Mouse (Mus musculus): ENCODE data around the gene Tfap2b. TPM values are rescaled to one million over a fixed set of nuclear protein-coding genes. Genes with fewer than 3 reads are reported as not detected.

Tfap2b gene
- polyA plus RNA-seq, 1 experiment from 2014 or later = 0.68 TPM

DNA sequence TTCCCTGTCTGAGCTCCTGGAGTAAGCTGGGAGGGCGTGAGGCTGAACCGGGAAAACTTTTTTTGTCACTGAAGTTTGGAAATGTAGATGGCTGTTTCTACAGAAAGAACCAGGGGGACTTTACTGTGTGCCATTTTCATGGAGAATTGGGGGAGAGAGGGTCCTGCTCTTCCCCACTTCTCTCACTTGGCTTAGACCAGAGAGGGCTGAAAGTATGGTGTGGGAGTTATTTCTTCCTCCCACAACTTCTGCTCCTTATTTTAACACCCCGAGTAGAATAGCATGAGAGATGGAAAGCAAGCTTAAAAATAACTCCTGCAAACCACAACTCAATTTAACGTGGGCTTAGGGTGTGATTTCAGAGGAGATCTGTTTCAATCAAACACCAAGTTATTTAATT lies 4.0 kb downstream of the Tfap2b start:
- Histone ChIP-seq H3K9ac (no peak overlapping the region), H3K4me2 (no peak overlapping the region), H3K9me3 (no peaks in the 10 kb centered on the region), H3K4me3 (no peak overlapping the region), H3K36me3 (no peaks in the 10 kb centered on the region), H3K27me3 (replicated peaks) (peaks cover 96% of the 10 kb centered on the region), H3K27ac (replicated peaks) (no peak overlapping the region), H3K4me1 (peaks cover 4% of the 10 kb centered on the region; the same call in 1 of the 2 replicates)
- under 1% methylated on average over 4 of the region's 4 CpGs for WGBS
- ATAC-seq (ENCODE audit: extremely low read depth, insufficient number of reproducible peaks, low FRiP score, low TSS enrichment) = no peak

DNA sequence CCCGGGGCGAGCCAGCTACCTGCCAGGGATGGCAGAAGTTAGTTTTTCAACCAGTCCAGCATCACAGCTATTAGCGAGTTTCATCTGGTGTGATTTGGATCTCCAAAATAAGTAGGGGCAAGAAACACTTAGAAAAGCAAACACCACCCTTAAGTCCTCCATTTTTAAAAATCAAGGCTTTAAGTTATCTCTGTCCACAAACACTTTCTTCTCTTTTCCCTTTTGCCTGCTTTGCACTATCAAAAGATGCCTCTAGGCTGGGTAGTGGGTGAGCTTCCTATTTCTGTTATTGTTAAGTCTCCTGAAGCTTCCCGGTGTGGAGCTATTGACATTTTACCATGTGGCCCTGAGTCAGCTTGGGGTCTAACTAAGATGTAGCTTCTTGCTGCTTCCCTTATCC lies 4.5 kb downstream of the Tfap2b start:
- H3K4me1 ChIP-seq = peaks cover 4% of the 10 kb centered on the region; the same call in 1 of the 2 replicates
- H3K9me3 ChIP-seq = no peaks in the 10 kb centered on the region
- no peak overlapping the region for H3K4me2 ChIP-seq
- WGBS = 0% methylated on average over 4 of the region's 4 CpGs
- H3K27me3 ChIP-seq (replicated peaks) = peaks cover 96% of the 10 kb centered on the region
- H3K36me3 ChIP-seq = no peaks in the 10 kb centered on the region
- no peak overlapping the region for H3K9ac ChIP-seq
- H3K27ac ChIP-seq (replicated peaks) = no peak overlapping the region
- no peak overlapping the region for H3K4me3 ChIP-seq
- no peak for ATAC-seq (ENCODE audit: extremely low read depth, insufficient number of reproducible peaks, low FRiP score, low TSS enrichment)

DNA sequence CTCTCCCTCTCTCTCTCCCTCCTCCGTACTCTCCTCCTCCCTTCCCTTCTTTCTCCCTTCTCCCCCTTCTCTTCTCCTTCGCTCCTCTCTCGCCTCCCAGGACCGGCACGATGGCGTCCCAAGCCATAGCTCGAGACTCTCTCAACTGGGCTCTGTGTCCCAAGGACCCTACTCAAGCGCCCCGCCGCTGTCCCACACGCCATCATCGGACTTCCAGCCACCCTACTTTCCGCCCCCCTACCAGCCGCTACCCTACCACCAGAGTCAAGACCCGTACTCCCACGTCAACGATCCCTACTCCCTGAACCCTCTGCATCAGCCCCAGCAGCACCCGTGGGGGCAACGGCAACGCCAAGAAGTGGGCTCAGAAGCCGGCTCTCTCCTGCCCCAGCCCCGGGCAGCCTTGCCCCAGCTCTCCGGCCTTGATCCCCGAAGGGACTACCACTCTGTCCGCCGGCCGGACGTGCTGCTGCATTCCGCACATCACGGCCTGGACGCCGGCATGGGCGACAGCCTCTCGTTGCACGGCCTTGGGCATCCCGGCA lies 5.2 kb downstream of the Tfap2b start:
- Histone ChIP-seq H3K27ac (replicated peaks) (no peak overlapping the region), H3K9me3 (no peaks in the 10 kb centered on the region), H3K4me1 (peaks cover 4% of the 10 kb centered on the region; the same call in 1 of the 2 replicates), H3K4me2 (no peak overlapping the region), H3K9ac (no peak overlapping the region), H3K36me3 (no peaks in the 10 kb centered on the region), H3K27me3 (replicated peaks) (peaks cover 96% of the 10 kb centered on the region), H3K4me3 (peak overlapping the region; percentile 12; the same call in 1 of the 2 replicates)
- no peak for ATAC-seq (ENCODE audit: extremely low read depth, insufficient number of reproducible peaks, low FRiP score, low TSS enrichment)
- WGBS = 2% methylated on average over 36 of the region's 36 CpGs

DNA sequence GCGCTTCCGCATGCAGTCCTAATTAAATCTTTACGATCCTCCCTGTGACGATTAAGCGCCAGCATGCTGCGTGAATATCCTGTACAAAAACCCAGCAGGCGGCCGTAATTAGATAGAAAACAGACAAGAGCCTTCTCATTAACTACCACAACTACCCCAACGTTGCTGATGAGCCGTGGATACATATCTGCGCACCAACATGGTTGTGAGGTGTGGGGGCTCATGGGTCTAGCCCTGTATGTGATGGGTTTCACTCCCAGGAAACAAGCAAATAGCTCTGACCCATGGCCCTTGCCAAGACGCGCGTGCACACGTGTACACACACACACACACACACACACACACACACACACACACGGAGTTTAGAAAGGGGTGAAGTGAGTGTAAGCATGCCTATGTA lies 8.7 kb downstream of the Tfap2b start:
- no peak overlapping the region for H3K4me3 ChIP-seq
- H3K27me3 ChIP-seq (replicated peaks) = peaks cover 95% of the 10 kb centered on the region
- H3K4me2 ChIP-seq = no peak overlapping the region
- H3K9me3 ChIP-seq = no peaks in the 10 kb centered on the region
- no peaks in the 10 kb centered on the region for H3K4me1 ChIP-seq
- no peak for ATAC-seq (ENCODE audit: extremely low read depth, insufficient number of reproducible peaks, low FRiP score, low TSS enrichment)
- H3K9ac ChIP-seq = no peak overlapping the region
- no peaks in the 10 kb centered on the region for H3K36me3 ChIP-seq
- WGBS = 4% methylated on average over 16 of the region's 16 CpGs
- H3K27ac ChIP-seq (replicated peaks) = no peak overlapping the region

DNA sequence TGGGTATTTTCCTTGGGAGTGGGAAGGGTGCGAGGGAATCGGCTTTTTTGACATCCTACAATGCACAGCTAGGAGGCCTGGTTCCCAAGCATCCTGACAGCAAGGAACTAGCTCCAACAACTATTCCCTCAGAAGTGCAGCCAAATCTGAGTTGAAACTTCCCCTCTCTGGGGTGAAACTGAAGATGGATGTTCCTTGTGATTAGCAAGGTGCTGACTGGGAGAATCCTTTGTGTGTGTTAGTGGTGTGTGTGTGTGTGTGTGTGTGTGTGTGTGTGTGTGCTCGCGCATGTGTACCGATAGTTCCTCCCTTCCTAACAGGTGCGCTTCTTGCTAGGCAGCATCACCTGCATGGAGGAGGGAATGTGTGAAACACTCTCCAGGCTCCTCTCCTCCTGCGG lies 9.5 kb downstream of the Tfap2b start:
- no peak overlapping the region for H3K9ac ChIP-seq
- no peaks in the 10 kb centered on the region for H3K36me3 ChIP-seq
- no peak for ATAC-seq (ENCODE audit: extremely low read depth, insufficient number of reproducible peaks, low FRiP score, low TSS enrichment)
- H3K4me2 ChIP-seq = no peak overlapping the region
- H3K4me3 ChIP-seq = no peak overlapping the region
- WGBS = under 1% methylated on average over 7 of the region's 7 CpGs
- H3K4me1 ChIP-seq = no peaks in the 10 kb centered on the region
- no peak overlapping the region for H3K27ac ChIP-seq (replicated peaks)
- no peaks in the 10 kb centered on the region for H3K9me3 ChIP-seq
- H3K27me3 ChIP-seq (replicated peaks) = peaks cover 95% of the 10 kb centered on the region

DNA sequence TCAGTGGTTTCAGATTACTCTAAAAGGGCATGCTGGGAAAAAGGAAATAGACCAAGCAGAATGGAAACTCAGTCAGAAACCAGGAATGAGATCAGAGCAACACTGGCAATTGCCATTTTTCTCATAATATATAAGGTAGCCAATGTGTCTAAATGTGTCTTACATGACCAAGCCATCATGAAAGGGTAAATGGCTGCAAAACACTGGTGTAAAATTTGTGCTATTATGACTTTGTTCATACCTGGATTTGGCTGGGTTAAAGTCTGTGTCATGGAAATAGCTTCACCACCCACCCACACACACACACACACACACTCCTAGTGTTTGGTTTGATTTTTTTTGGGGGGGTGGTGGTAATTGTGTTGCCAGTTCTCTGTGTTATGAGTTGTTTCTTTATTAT lies 10.7 kb downstream of the Tfap2b start:
- peaks cover 95% of the 10 kb centered on the region for H3K27me3 ChIP-seq (replicated peaks)
- no peak for ATAC-seq (ENCODE audit: extremely low read depth, insufficient number of reproducible peaks, low FRiP score, low TSS enrichment)
- H3K9me3 ChIP-seq = no peaks in the 10 kb centered on the region
- H3K4me2 ChIP-seq = no peak overlapping the region
- no peaks in the 10 kb centered on the region for H3K36me3 ChIP-seq
- no peaks in the 10 kb centered on the region for H3K4me1 ChIP-seq
- no peak overlapping the region for H3K4me3 ChIP-seq
- no peak overlapping the region for H3K9ac ChIP-seq
- H3K27ac ChIP-seq (replicated peaks) = no peak overlapping the region

DNA sequence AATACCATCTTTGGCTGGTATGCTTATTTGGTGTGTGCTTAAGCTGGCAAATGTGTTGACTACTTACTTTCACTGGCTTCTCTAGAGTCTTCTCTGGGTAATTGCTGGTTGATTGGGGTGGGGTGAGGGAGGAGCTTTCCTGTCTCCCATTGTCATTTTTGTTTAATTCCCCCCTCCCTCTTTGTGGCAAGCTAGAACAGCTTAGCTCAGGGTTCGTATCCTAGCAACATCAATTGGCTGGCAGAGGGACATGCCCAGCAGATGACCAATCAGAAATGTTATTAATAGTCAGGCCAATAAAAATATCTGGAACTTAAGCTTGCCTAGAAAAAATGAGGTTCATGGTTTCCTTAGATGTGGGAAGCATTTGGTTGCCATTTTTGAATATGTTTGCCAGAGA lies 11.8 kb downstream of the Tfap2b start:
- no peaks in the 10 kb centered on the region for H3K4me1 ChIP-seq

DNA sequence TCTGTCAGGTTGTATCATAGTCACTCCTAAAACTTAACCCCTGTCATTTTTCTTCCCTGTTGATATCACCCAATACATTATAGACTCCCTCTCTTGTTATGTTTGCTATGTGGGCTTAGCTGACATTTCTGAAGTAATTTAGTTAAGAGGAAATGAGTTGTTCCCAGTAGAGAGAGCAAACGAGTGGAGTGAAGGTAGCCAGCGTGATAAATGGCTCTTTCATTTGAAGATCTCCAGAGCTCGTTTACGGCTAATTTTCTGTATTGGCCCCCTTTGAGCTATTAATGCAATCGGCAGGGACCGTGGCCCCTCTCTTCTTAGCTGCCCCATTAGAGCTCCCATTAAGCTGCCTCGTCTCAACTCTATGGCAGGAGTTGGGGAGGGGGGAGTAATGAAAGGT lies 12.9 kb downstream of the Tfap2b start:
- Histone ChIP-seq H3K4me2 (no peak overlapping the region), H3K36me3 (no peaks in the 10 kb centered on the region)
- WGBS = 0% methylated on average over 7 of the region's 7 CpGs

More for the DNA sequence above, 11.8 kb downstream of the Tfap2b start:
- Histone ChIP-seq H3K27me3 (replicated peaks) (peaks cover 94% of the 10 kb centered on the region), H3K36me3 (no peaks in the 10 kb centered on the region), H3K4me2 (no peak overlapping the region), H3K9ac (no peak overlapping the region), H3K27ac (replicated peaks) (no peak overlapping the region), H3K4me3 (no peak overlapping the region), H3K9me3 (no peaks in the 10 kb centered on the region)
- ATAC-seq (ENCODE audit: extremely low read depth, insufficient number of reproducible peaks, low FRiP score, low TSS enrichment) = no peak
- 0% methylated on average over 1 of the region's 1 CpGs for WGBS

DNA sequence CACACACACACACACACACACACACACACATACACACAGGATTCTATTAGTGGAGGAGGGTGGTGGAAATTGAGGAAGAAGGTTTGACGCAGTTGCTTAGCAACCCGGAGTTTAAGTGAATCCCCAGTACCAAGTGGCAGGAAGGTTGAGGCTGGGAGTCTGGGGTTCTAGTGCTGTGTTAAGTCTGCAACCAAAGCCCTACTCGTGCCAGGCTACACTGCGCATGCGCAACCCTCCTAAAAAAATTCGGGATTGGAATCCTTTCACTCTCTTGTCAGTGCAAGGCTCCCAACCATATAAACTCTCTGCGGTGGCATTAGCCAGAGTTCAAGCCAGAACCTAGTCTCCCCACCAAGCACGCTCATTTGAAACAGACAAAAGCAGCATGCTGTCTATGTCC lies 18.0 kb downstream of the Tfap2b start:
- 2% methylated on average over 8 of the region's 8 CpGs for WGBS
- Histone ChIP-seq H3K36me3 (no peaks in the 10 kb centered on the region), H3K4me2 (no peak overlapping the region), H3K9ac (no peak overlapping the region), H3K27me3 (replicated peaks) (peaks cover 95% of the 10 kb centered on the region), H3K4me1 (no peaks in the 10 kb centered on the region), H3K4me3 (no peak overlapping the region), H3K9me3 (no peaks in the 10 kb centered on the region), H3K27ac (replicated peaks) (no peak overlapping the region)
- no peak for ATAC-seq (ENCODE audit: extremely low read depth, insufficient number of reproducible peaks, low FRiP score, low TSS enrichment)

More for the DNA sequence above, 12.9 kb downstream of the Tfap2b start:
- H3K27me3 ChIP-seq (replicated peaks) = peaks cover 94% of the 10 kb centered on the region
- ATAC-seq (ENCODE audit: extremely low read depth, insufficient number of reproducible peaks, low FRiP score, low TSS enrichment) = no peak
- no peaks in the 10 kb centered on the region for H3K9me3 ChIP-seq
- H3K9ac ChIP-seq = no peak overlapping the region
- no peak overlapping the region for H3K27ac ChIP-seq (replicated peaks)
- H3K4me3 ChIP-seq = no peak overlapping the region
- no peaks in the 10 kb centered on the region for H3K4me1 ChIP-seq

DNA sequence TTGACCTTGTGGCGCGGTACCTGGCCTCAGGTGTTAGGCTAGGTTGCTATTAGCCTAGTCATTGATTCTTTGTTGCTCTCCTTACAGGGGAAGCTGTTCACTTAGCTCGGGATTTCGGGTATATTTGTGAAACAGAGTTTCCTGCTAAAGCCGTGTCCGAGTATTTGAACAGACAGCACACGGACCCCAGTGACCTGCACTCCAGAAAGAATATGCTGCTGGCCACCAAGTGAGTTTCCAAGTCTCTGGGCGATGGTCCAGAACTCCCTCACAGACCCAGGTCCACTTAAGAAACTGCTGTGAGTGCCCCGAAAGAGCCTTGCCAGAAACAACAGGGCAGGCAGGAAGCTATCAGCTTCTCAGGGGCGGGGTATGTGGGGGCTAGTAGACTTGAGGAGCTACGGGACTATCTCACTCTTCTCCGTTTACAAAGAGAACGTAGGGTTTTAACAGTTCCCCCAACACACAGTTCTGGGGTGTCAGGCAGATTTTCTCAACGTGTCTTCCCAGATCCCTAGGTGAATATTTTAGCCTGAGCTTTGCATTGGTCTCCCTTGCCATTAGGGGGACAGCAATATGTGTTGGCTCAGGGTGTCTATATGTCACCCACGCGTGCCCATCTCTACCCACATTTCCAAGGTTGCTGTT lies 22.3 kb downstream of the Tfap2b start:
- Histone ChIP-seq H3K4me2 (no peak overlapping the region), H3K4me3 (no peak overlapping the region), H3K4me1 (no peaks in the 10 kb centered on the region), H3K9ac (no peak overlapping the region), H3K27ac (replicated peaks) (no peak overlapping the region), H3K9me3 (no peaks in the 10 kb centered on the region), H3K27me3 (replicated peaks) (peaks cover 97% of the 10 kb centered on the region), H3K36me3 (no peaks in the 10 kb centered on the region)
- ATAC-seq (ENCODE audit: extremely low read depth, insufficient number of reproducible peaks, low FRiP score, low TSS enrichment) = no peak
- WGBS = 2% methylated on average over 16 of the region's 16 CpGs

DNA sequence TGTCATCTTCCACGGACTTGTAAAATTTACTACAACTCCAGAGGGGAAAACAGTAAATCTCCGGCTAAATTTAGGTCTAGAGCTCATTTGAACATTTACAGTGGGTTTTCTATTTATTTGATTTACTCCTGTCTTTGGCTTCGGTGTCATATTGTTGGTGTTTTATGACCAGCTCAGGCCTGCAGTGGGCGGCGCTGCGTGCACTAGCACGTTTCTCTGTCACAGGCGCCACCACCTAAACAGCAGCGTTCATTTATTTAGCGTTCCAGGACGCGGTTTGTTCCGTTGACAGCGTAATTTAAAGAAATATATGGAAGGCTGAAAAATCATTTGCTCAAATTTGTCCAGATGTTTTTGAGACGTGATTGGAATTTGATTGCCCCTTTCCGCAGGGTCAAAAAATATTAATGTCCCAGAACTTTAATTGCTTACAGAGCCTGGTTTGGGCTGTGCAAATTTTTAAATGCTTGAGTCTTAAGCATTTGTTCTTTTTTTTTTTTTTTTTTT lies 22.9 kb downstream of the Tfap2b start:
- WGBS = 4% methylated on average over 16 of the region's 16 CpGs
- Histone ChIP-seq H3K36me3 (no peaks in the 10 kb centered on the region), H3K4me1 (no peaks in the 10 kb centered on the region), H3K9me3 (no peaks in the 10 kb centered on the region), H3K4me2 (no peak overlapping the region), H3K9ac (no peak overlapping the region), H3K27ac (replicated peaks) (no peak overlapping the region), H3K27me3 (replicated peaks) (peaks cover 97% of the 10 kb centered on the region), H3K4me3 (no peak overlapping the region)
- no peak for ATAC-seq (ENCODE audit: extremely low read depth, insufficient number of reproducible peaks, low FRiP score, low TSS enrichment)

DNA sequence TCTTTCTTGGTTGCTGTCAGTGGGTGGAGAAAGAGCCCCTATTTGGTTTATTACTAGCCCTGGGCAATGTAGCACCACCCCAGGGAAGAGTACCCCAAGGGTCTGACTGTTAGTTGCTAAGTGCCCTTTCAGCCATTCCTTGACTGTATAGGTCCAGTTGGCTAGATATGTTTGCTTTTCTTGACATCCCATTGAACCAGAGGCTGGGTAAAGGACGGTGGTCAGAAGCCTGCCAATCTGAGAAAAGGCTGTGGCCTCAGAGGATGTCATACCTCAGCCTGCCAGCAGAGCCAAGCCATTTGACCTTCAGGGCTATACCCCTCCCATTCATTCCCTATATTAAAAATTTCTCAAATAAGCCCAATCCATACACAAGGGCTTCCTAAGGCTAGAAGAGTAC lies 24.0 kb downstream of the Tfap2b start:
- Histone ChIP-seq H3K4me3 (no peak overlapping the region), H3K27ac (replicated peaks) (no peak overlapping the region), H3K4me2 (no peak overlapping the region), H3K4me1 (no peaks in the 10 kb centered on the region), H3K9ac (no peak overlapping the region), H3K27me3 (replicated peaks) (peaks cover 97% of the 10 kb centered on the region), H3K36me3 (no peaks in the 10 kb centered on the region), H3K9me3 (no peaks in the 10 kb centered on the region)
- ATAC-seq (ENCODE audit: extremely low read depth, insufficient number of reproducible peaks, low FRiP score, low TSS enrichment) = no peak
- 0% methylated on average over 1 of the region's 1 CpGs for WGBS
